Mouse (Mus musculus) stomach, embryonic 14.5 days (tissue): ENCODE results near the gene Gria4. TPM values are rescaled to one million over a fixed set of nuclear protein-coding genes. Genes with fewer than 3 reads are reported as not detected.
A peak's percentile ranks its signal among the peaks of the same experiment; 100 is the strongest.
"Not testable (repeated sequence)": the region's sequence is repeated elsewhere in the genome, so short reads cannot be mapped to it uniquely, and the experiment has no call there.

Source experiments
- ATAC-seq: fragments of 200-750 bp; cut with Nextera tagmentation; 2 replicates; pipeline ENCODE4 v1.8.0; 2017; ENCODE audit warnings: low read depth, moderate TSS enrichment; ENCODE audit not compliant: insufficient number of reproducible peaks, insufficient read depth, low FRiP score
- H3K27ac ChIP-seq: fragments of 300-500 bp; sonication (generic); 2 replicates; pipeline ENCODE4 v1.5.1; 2014; ENCODE audit warnings: mild to moderate bottlenecking, low read length, moderate library complexity, mixed read lengths
- H3K27me3 ChIP-seq: fragments of 300-500 bp; sonication (generic); 2 replicates; pipeline ENCODE4 v1.6.1; 2014; ENCODE audit warnings: low read length, control low read depth, mixed read lengths; ENCODE audit not compliant: control insufficient read depth, insufficient read depth
- H3K36me3 ChIP-seq: fragments of 300-500 bp; sonication (generic); 2 replicates; pipeline ENCODE4 v1.6.1; 2014; ENCODE audit warnings: mild to moderate bottlenecking, control low read depth, low read length, moderate library complexity, mixed read lengths; ENCODE audit not compliant: control insufficient read depth, insufficient read depth
- H3K4me1 ChIP-seq: fragments of 300-500 bp; sonication (generic); 2 replicates; pipeline ENCODE4 v1.6.1; 2014; ENCODE audit warnings: low read length, control low read depth, mixed read lengths; ENCODE audit not compliant: control insufficient read depth, insufficient read depth
- H3K4me2 ChIP-seq: fragments of 300-500 bp; sonication (generic); replicated peaks from 2 replicates; pipeline ENCODE4 v1.6.1; 2014; ENCODE audit warnings: low read depth, low read length, control low read depth
- H3K4me3 ChIP-seq: fragments of 300-500 bp; sonication (generic); 2 replicates; pipeline ENCODE4 v1.5.1; 2014; ENCODE audit warnings: low read depth, low read length, control low read depth
- H3K9ac ChIP-seq: fragments of 300-500 bp; sonication (generic); replicated peaks from 2 replicates; pipeline ENCODE4 v1.6.1; 2014; ENCODE audit warnings: low read depth, mild to moderate bottlenecking, control low read depth, low read length, moderate library complexity, mixed read lengths
- H3K9me3 ChIP-seq: fragments of 300-500 bp; sonication (generic); 2 replicates; pipeline ENCODE4 v1.6.1; 2016; ENCODE audit warnings: low read depth, low read length, control low read depth; ENCODE audit not compliant: control insufficient read depth
- WGBS: fragments of 180-500 bp; shearing (Covaris S2); extraction: QIAGEN DNeasy Blood & Tissue Kit; methylation state at CpG from one replicate; pipeline ENCODE4 v1.1.7; 2014; 5-methylcytosine and 5-hydroxymethylcytosine counted together
- polyA plus RNA-seq: library from polyadenylated mRNA; unstranded; fragments of >200 nt; fragmentation: Nextera tagmentation; extraction: Ambion mirVana; gene quantifications from 2 replicates; pipeline ENCODE4 v1.2.1, GENCODE M21; 2014

The Gria4 gene
- 10.7 and 12.1 TPM in 2 replicates for polyA plus RNA-seq

- Histone ChIP-seq H3K27me3 (no peaks in the 10 kb centered on the region), H3K9ac (peak within 1 kb of the TSS; percentile 31), H3K36me3 (no peaks in the 10 kb centered on the region), H3K4me3 (peak within 1 kb of the TSS; percentile 61), H3K27ac (peak within 1 kb of the TSS; percentile 66), H3K4me2 (peak within 1 kb of the TSS; percentile 79), H3K4me1 (no peaks in the 10 kb centered on the region), H3K9me3 (no peaks in the 10 kb centered on the region)
- WGBS: under 1% methylated on average over 46 of the region's 46 CpGs
- peak; percentile 92 for ATAC-seq
These were observed at the start of gene Gria4 for GRCm38 (mm10) chr9:4795544-4796288. Gene Gria4, minus strand, starts transcription at chr9:4796234.

GRCm38 (mm10) chr9:4810941-4811340 is 14.9 kb upstream of the Gria4 start:
- ATAC-seq, H3K27me3 ChIP-seq, H3K36me3 ChIP-seq, H3K4me3 ChIP-seq, H3K9ac ChIP-seq, H3K9me3 ChIP-seq, H3K4me1 ChIP-seq, H3K4me2 ChIP-seq, H3K27ac ChIP-seq: not testable (repeated sequence)
- WGBS: 86% methylated on average over 2 of the region's 2 CpGs

GRCm38 (mm10) chr9:4803151-4803755 is 7.2 kb upstream of the Gria4 start:
- no peak overlapping the region for H3K27ac ChIP-seq
- ATAC-seq: no peak
- H3K9me3 ChIP-seq: no peaks in the 10 kb centered on the region
- H3K36me3 ChIP-seq: no peaks in the 10 kb centered on the region
- H3K27me3 ChIP-seq: no peaks in the 10 kb centered on the region
- 61% methylated on average over 7 of the region's 7 CpGs for WGBS
- H3K9ac ChIP-seq: no peak overlapping the region
- H3K4me3 ChIP-seq: no peak overlapping the region
- no peaks in the 10 kb centered on the region for H3K4me1 ChIP-seq
- H3K4me2 ChIP-seq: no peak overlapping the region

GRCm38 (mm10) chr9:4797396-4797795 is 1.4 kb upstream of the Gria4 start:
- Histone ChIP-seq H3K4me1 (no peaks in the 10 kb centered on the region), H3K9me3 (no peaks in the 10 kb centered on the region), H3K27ac (no peak overlapping the region), H3K9ac (no peak overlapping the region), H3K4me3 (no peak overlapping the region), H3K4me2 (no peak overlapping the region), H3K27me3 (no peaks in the 10 kb centered on the region), H3K36me3 (no peaks in the 10 kb centered on the region)
- no peak for ATAC-seq
- 78% methylated on average over 2 of the region's 2 CpGs for WGBS

GRCm38 (mm10) chr9:4796289-4796645 is 233 bp upstream of the Gria4 start:
- H3K36me3 ChIP-seq: no peaks in the 10 kb centered on the region
- H3K9me3 ChIP-seq: no peaks in the 10 kb centered on the region
- WGBS: 0% methylated on average over 4 of the region's 4 CpGs
- 0 out of 2 replicates have a peak, but pooled peaks have one; percentile 29 for ATAC-seq
- peak overlapping the region; percentile 61 for H3K4me3 ChIP-seq
- no peak overlapping the region for H3K27ac ChIP-seq
- H3K4me2 ChIP-seq: peak overlapping the region; percentile 79
- H3K9ac ChIP-seq: peak overlapping the region; percentile 31; the same call in 1 of the 2 replicates
- no peaks in the 10 kb centered on the region for H3K4me1 ChIP-seq
- no peaks in the 10 kb centered on the region for H3K27me3 ChIP-seq

- no peak overlapping the region; the same call in 1 of the 2 replicates for H3K27ac ChIP-seq
- H3K4me1 ChIP-seq: no peaks in the 10 kb centered on the region
- no peaks in the 10 kb centered on the region for H3K36me3 ChIP-seq
- H3K27me3 ChIP-seq: no peaks in the 10 kb centered on the region
- H3K4me3 ChIP-seq: peak overlapping the region; percentile 61
- no peaks in the 10 kb centered on the region for H3K9me3 ChIP-seq
- WGBS: 0% methylated on average over 6 of the region's 6 CpGs
- peak overlapping the region; percentile 79 for H3K4me2 ChIP-seq
- peak overlapping the region; percentile 31; the same call in 1 of the 2 replicates for H3K9ac ChIP-seq
- ATAC-seq: no peak
These were observed 959 bp downstream of the Gria4 start for GRCm38 (mm10) chr9:4795075-4795474.

- H3K27me3 ChIP-seq: no peaks in the 10 kb centered on the region
- no peaks in the 10 kb centered on the region for H3K9me3 ChIP-seq
- no peaks in the 10 kb centered on the region for H3K36me3 ChIP-seq
- no peak overlapping the region for H3K27ac ChIP-seq
- H3K4me2 ChIP-seq: peak overlapping the region; percentile 79
- no peak for ATAC-seq
- no peaks in the 10 kb centered on the region for H3K4me1 ChIP-seq
- H3K9ac ChIP-seq: no peak overlapping the region
- 36% methylated on average over 10 of the region's 10 CpGs for WGBS
- peak overlapping the region; percentile 61; the same call in 1 of the 2 replicates for H3K4me3 ChIP-seq
These were observed 1.6 kb downstream of the Gria4 start for GRCm38 (mm10) chr9:4794411-4794810.

GRCm38 (mm10) chr9:4749407-4749806 is 46.6 kb downstream of the Gria4 start:
- H3K9ac ChIP-seq, H3K36me3 ChIP-seq, H3K4me3 ChIP-seq, H3K4me1 ChIP-seq, H3K4me2 ChIP-seq, H3K9me3 ChIP-seq, H3K27me3 ChIP-seq, ATAC-seq, H3K27ac ChIP-seq: not testable (repeated sequence)
